26 mouse cellular contexts compared by ENCODE assay signal in the genomic region with DNA sequence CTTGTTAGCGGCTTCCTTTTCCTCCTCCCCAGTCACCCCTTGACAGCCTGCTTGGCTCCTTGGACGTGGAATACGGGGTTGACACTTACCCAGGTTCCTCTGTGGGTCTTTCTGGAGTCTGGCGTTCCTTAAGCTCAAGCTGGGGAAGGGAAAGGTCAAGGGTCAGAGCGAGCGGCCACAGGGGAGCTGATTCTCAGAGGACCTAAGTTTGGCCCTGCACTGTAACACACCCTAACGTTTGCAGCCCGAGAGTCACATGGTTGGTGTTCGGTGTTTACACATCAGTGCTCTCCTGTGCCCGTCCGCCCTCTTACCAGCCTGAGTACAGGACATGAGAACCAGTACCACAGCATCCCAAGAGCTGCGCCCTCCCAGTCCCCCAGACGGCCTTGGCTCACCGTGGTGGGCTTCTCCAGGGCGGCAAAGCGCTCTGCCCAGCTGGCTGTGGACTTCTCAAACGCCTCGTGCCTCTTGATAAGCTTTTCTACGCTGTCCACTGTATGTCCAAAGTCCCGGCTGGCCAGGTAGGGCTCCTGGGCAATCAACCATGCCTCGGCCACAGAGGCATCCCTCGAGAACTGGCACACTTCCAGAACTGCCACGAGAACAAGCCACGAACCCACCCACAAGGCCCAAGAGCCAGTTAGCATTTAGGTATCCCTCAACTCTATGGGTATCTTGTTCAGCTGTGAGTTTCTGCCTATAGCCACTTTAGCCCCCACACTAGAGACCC.
DNase-seq lines count a peak whose midpoint lies in the region; ATAC-seq lines count a peak whose summit lies in the region.
"Had no signal": no experiment of that assay in that cellular context is flagged by ENCODE, and none has a peak within 500 bp of the region (broad histone marks: within the 10 kb centered on the region; RNA-seq: fewer than 3 reads in every experiment).

No protein-coding gene starts in this region.

- peaks cover 5% of the 10 kb centered on the region for H3K4me1 ChIP-seq in kidney, embryonic 14.5 days (ENCODE audit: control insufficient read depth, insufficient read depth, low read length)

- no peak overlapping the region for H3K4me2 ChIP-seq in kidney, embryonic 14.5 days (replicated peaks; ENCODE audit: low read depth, low read length)
- H3K4me2 ChIP-seq: embryonic facial prominence, embryonic 13.5 days; forebrain, embryonic 12.5 days; heart, embryonic 11.5 days; limb, embryonic 12.5 days; liver, embryonic 12.5 days; neural tube, embryonic 13.5 days had no signal

- no peak overlapping the region for H3K27ac ChIP-seq in kidney, embryonic 14.5 days (ENCODE audit: low read depth, low read length)
- H3K27ac ChIP-seq: embryonic facial prominence, embryonic 13.5 days; forebrain, embryonic 12.5 days; limb, embryonic 12.5 days; liver, embryonic 12.5 days; neural tube, embryonic 13.5 days had no signal

- H3K9me3 ChIP-seq in kidney, embryonic 14.5 days (ENCODE audit: control insufficient read depth, low read length) = no peaks in the 10 kb centered on the region
- H3K9me3 ChIP-seq: embryonic facial prominence, embryonic 13.5 days; forebrain, embryonic 12.5 days; G1E; hindbrain, embryonic 10.5 days; limb, embryonic 12.5 days; liver, embryonic 12.5 days; midbrain, embryonic 10.5 days; neural tube, embryonic 13.5 days had no signal

- no peaks in the 10 kb centered on the region for H3K27me3 ChIP-seq in kidney, embryonic 14.5 days (ENCODE audit: control insufficient read depth, insufficient read depth, low read length)
- H3K27me3 ChIP-seq: embryonic facial prominence, embryonic 13.5 days; liver, embryonic 12.5 days; neural tube, embryonic 13.5 days; Patski had no signal

- H3K9ac ChIP-seq in kidney, embryonic 14.5 days (ENCODE audit: low read depth, low read length) = no peak overlapping the region
- H3K9ac ChIP-seq: embryonic facial prominence, embryonic 13.5 days; forebrain, embryonic 12.5 days; limb, embryonic 12.5 days; liver, embryonic 12.5 days; neural tube, embryonic 13.5 days had no signal

- no peak for ATAC-seq in kidney, embryonic 14.5 days (ENCODE audit: low FRiP score, low TSS enrichment)
- ATAC-seq: liver, embryonic 12.5 days; midbrain, embryonic 16.5 days; Patski had no signal

- DNase-seq in kidney, adult 18-20 months = peak; percentile 63
- peak; percentile 56 to 70 for DNase-seq in kidney, adult 8-10 months
- peak; percentile 73 to 84 for DNase-seq in kidney, postnatal 25 days
- DNase-seq in ovary, postnatal 14 days (ENCODE audit: low spot score) = no peak
- no peak for DNase-seq in frontal cortex, postnatal 10 days (ENCODE audit: low spot score in 2 of 2)
- DNase-seq in left cerebral cortex, postnatal 36 days (ENCODE audit: low spot score in 2 of 2) = no peak
- DNase-seq: embryo, embryonic 11 days; gastrocnemius, postnatal 10 days; layer of hippocampus, postnatal 36 days; lung, adult 18-20 months; lung, postnatal 10 days; right cerebral cortex, adult 18-20 months had no signal

- intact Hi-C loops in left cerebral cortex, postnatal 36 days (cut with DNase I) = loop anchor here (10.0 kb wide), 1 partner anchor 224 kb away; a partner anchor contains a TSS

- 69% methylated on average over 24 of the region's 24 CpGs for WGBS in kidney, embryonic 14.5 days

- no peaks in the 10 kb centered on the region for H3K36me3 ChIP-seq in kidney, embryonic 14.5 days (ENCODE audit: control insufficient read depth, insufficient read depth, low read length)
- H3K36me3 ChIP-seq: embryonic facial prominence, embryonic 13.5 days; forebrain, embryonic 12.5 days; hindbrain, embryonic 10.5 days; limb, embryonic 12.5 days; midbrain, embryonic 10.5 days; neural tube, embryonic 13.5 days had no signal

- no peak overlapping the region for H3K4me3 ChIP-seq in kidney, embryonic 14.5 days (ENCODE audit: low read length)
- H3K4me3 ChIP-seq: embryonic facial prominence, embryonic 13.5 days; erythroblast, embryonic 14.5 days; forebrain, embryonic 12.5 days; hindbrain, embryonic 10.5 days; limb, embryonic 12.5 days; liver, embryonic 12.5 days; midbrain, embryonic 10.5 days; myocyte; neural tube, embryonic 13.5 days had no signal

Comparison
In these comparisons a context has a peak if more than half of its experiments do, and no peak if none do; other contexts are left out.
1. DNase-seq: peak in kidney, adult 18-20 months (single experiment), kidney, adult 8-10 months (2 of 2) and kidney, postnatal 25 days (2 of 2); none in ovary, postnatal 14 days (single experiment), frontal cortex, postnatal 10 days (0 of 2) and left cerebral cortex, postnatal 36 days (0 of 2).